Mouse (Mus musculus): Measurements from ENCODE around the gene Rbm47. TPM values are rescaled to one million over a fixed set of nuclear protein-coding genes. Genes with fewer than 3 reads are reported as not detected.

The Rbm47 gene
- polyA plus RNA-seq, 1 experiment from 2014 or later, result 3.6 TPM

DNA sequence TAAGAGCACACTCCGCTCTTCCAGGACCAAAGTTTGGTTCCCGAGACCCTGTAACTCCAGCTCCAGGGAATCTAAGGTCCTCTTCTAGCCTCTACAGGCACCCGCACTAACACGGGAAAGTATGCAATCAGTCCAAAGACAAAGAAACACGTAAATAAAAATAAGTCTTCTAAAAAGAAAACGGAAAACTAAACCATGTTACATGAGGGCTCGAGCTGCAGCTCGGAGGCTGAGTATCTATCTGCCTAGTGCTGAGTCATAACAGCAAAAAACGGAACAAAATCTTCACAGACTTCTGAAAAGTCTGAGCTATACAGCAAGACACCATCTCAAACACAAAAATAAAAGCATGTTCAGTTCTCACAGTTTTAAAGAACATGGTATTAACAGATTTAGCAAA is 86.0 kb downstream of the Rbm47 start:
- WGBS, result 86% methylated on average over 9 of the region's 9 CpGs
- no peak for DNase-seq (ENCODE audit: low spot score)
- H3K36me3 ChIP-seq, result no peaks in the 10 kb centered on the region
- H3K4me3 ChIP-seq, result no peak overlapping the region
- peaks cover 8% of the 10 kb centered on the region for H3K4me1 ChIP-seq
- H3K27me3 ChIP-seq (ENCODE audit: insufficient read depth, poor library complexity, severe bottlenecking), result no peaks in the 10 kb centered on the region
- no peaks in the 10 kb centered on the region for H3K9me3 ChIP-seq
- H3K27ac ChIP-seq, result no peak overlapping the region

- no peak overlapping the region for H3K4me3 ChIP-seq
- WGBS, result 70% methylated on average over 1 of the region's 1 CpGs
- no peak for DNase-seq (ENCODE audit: low spot score)
- no peaks in the 10 kb centered on the region for H3K9me3 ChIP-seq
- H3K27me3 ChIP-seq (ENCODE audit: insufficient read depth, poor library complexity, severe bottlenecking), result no peaks in the 10 kb centered on the region
- no peak overlapping the region for H3K27ac ChIP-seq
- H3K4me1 ChIP-seq, result peaks cover 8% of the 10 kb centered on the region
- no peaks in the 10 kb centered on the region for H3K36me3 ChIP-seq
Measured at GRCm38 (mm10) chr5:66086304-66086703, 86.6 kb downstream of the Rbm47 start.

GRCm38 (mm10) chr5:66085478-66085877 is 87.4 kb downstream of the Rbm47 start:
- Histone ChIP-seq H3K36me3 (no peaks in the 10 kb centered on the region), H3K9me3 (no peaks in the 10 kb centered on the region), H3K27ac (no peak overlapping the region), H3K4me3 (no peak overlapping the region), H3K27me3 (ENCODE audit: insufficient read depth, poor library complexity, severe bottlenecking) (no peaks in the 10 kb centered on the region), H3K4me1 (peaks cover 8% of the 10 kb centered on the region)
- 52% methylated on average over 4 of the region's 4 CpGs for WGBS
- no peak for DNase-seq (ENCODE audit: low spot score)

- Histone ChIP-seq H3K36me3 (no peaks in the 10 kb centered on the region), H3K9me3 (no peaks in the 10 kb centered on the region), H3K27me3 (ENCODE audit: insufficient read depth, poor library complexity, severe bottlenecking) (no peaks in the 10 kb centered on the region), H3K4me1 (peaks cover under 1% of the 10 kb centered on the region), H3K27ac (no peak overlapping the region), H3K4me3 (no peak overlapping the region)
- WGBS, result 90% methylated on average over 3 of the region's 3 CpGs
- no peak for DNase-seq (ENCODE audit: low spot score)
Measured at GRCm38 (mm10) chr5:66084541-66084940, 88.4 kb downstream of the Rbm47 start.

DNA sequence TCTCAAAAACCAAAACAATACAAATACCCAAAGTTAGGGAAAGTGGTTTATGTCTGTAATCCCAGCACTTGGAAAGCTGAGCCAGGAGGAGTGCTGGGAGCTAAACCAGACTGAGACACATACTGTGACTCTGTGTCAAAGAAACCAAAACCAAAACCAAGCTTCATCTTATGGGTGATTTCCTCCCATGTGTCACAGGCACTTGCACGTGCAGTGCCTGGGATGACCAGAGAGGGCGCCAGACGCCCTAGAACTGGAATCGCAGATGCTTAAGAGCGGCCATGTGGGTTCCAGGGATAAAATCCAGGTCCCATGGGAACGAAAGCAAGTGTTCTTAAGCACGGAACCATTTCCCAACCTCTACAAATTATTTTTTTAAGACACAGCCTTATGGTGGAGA is 89.6 kb downstream of the Rbm47 start:
- Histone ChIP-seq H3K9me3 (no peaks in the 10 kb centered on the region), H3K27ac (no peak overlapping the region), H3K4me3 (no peak overlapping the region), H3K36me3 (no peaks in the 10 kb centered on the region), H3K27me3 (ENCODE audit: insufficient read depth, poor library complexity, severe bottlenecking) (no peaks in the 10 kb centered on the region), H3K4me1 (no peaks in the 10 kb centered on the region)
- WGBS, result 47% methylated on average over 7 of the region's 7 CpGs
- no peak for DNase-seq (ENCODE audit: low spot score)

DNA sequence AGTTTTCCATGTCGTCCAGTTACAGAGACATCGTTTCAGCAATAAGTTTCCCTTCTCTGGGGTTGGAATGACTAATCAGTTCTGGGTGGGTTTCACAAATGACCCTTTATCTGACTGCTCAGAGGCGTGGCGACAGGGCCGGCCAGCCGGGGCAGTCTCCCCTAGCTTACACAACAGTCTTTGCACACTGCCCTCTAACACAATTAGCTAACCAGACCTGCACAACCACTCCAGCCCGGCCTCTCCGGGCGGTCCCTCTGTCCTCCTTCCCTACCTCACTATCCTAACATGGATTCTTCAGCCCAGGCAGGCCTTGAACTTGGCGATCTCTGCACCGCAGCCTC is 90.7 kb downstream of the Rbm47 start:
- H3K4me1 ChIP-seq, result peaks cover 4% of the 10 kb centered on the region
- no peak overlapping the region for H3K27ac ChIP-seq
- WGBS, result 58% methylated on average over 11 of the region's 11 CpGs
- H3K4me3 ChIP-seq, result no peak overlapping the region
- H3K36me3 ChIP-seq, result no peaks in the 10 kb centered on the region
- H3K9me3 ChIP-seq, result no peaks in the 10 kb centered on the region
- H3K27me3 ChIP-seq (ENCODE audit: insufficient read depth, poor library complexity, severe bottlenecking), result no peaks in the 10 kb centered on the region
- DNase-seq (ENCODE audit: low spot score), result no peak

DNA sequence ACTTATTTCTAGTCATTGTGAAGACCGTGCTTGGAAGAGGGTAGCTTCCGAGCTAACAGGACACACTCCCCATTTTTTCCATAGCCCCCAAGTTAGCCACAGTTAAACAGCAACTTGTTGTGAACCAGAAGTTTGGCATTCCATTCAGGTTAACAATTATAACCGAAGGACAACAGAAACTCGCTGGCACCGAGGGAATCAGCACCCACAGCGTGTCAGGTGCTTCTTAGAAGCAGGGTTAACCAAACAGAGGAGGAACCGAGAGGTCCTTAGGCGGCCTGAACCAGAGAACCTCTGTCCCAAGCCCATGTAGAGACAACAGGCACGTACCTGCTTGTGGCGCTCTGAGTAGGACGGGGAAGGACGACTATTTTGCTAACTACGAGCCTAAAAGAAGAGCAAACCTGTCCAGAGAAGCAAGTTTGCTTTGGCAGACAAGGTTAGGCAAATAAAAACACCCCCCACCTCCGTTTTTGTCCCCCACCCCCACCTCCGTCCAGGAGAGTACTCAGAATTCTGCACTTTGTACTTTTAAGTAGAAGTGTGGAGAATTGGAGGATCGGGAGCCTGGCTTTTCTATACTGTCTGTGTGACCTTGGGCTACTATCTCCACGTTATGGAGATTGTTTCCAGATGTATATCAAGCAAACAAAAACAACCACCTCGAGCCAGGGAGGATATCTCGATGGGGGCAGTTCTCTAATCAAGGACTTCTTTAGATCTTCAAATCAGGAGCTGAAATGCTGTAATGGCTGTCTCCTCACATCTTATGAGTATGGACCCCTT is 91.3 kb downstream of the Rbm47 start:
- Histone ChIP-seq H3K9me3 (no peaks in the 10 kb centered on the region), H3K36me3 (no peaks in the 10 kb centered on the region), H3K27me3 (ENCODE audit: insufficient read depth, poor library complexity, severe bottlenecking) (no peaks in the 10 kb centered on the region), H3K27ac (no peak overlapping the region; the same call in 1 of the 2 replicates), H3K4me1 (peaks cover 4% of the 10 kb centered on the region), H3K4me3 (no peak overlapping the region)
- WGBS, result 71% methylated on average over 19 of the region's 19 CpGs
- no peak for DNase-seq (ENCODE audit: low spot score)

DNA sequence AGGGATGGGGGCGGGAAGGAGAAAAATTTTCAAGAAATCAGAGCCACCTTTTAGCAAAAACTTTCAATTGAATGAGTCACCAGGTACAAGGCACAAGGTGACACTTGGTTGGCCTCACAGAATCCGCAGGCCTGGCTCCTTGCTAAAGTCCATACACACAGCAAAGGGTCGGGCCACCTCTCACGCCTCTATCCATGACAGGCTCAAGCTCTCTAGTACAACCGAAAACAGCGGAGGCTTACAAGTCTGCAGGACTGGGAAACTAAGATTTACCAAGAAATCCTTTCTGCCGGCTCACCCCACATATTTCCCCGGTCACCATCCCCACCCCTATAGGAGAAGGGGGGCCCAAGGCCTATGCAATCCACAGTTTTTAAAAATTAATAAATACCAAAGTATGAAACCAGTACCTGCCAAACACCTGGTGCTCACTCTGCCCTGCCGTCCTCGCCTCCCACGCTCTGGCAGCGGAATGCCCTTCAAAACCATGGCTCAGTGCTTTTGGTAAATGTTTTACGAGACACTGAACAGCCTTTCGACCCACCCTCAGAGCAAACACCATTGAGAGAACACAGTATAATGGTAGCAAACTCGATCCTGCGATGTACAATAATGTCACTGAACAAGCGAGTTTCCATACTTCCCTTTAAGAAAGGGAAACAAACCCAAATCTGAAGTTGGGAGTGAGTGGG is 92.2 kb downstream of the Rbm47 start:
- 88% methylated on average over 17 of the region's 17 CpGs for WGBS
- no peaks in the 10 kb centered on the region for H3K27me3 ChIP-seq (ENCODE audit: insufficient read depth, poor library complexity, severe bottlenecking)
- H3K36me3 ChIP-seq, result no peaks in the 10 kb centered on the region
- no peak overlapping the region for H3K27ac ChIP-seq
- DNase-seq (ENCODE audit: low spot score), result no peak
- peaks cover 4% of the 10 kb centered on the region for H3K4me1 ChIP-seq
- H3K4me3 ChIP-seq, result no peak overlapping the region
- no peaks in the 10 kb centered on the region for H3K9me3 ChIP-seq

- H3K27ac ChIP-seq, result no peak overlapping the region
- no peak for DNase-seq (ENCODE audit: low spot score)
- H3K9me3 ChIP-seq, result no peaks in the 10 kb centered on the region
- 85% methylated on average over 9 of the region's 9 CpGs for WGBS
- H3K27me3 ChIP-seq (ENCODE audit: insufficient read depth, poor library complexity, severe bottlenecking), result no peaks in the 10 kb centered on the region
- peaks cover 4% of the 10 kb centered on the region for H3K4me1 ChIP-seq
- H3K4me3 ChIP-seq, result no peak overlapping the region
- no peaks in the 10 kb centered on the region for H3K36me3 ChIP-seq
Measured at GRCm38 (mm10) chr5:66079358-66080179, 93.3 kb downstream of the Rbm47 start.

- DNase-seq (ENCODE audit: low spot score), result no peak
- Histone ChIP-seq H3K27ac (no peak overlapping the region), H3K27me3 (ENCODE audit: insufficient read depth, poor library complexity, severe bottlenecking) (no peaks in the 10 kb centered on the region), H3K36me3 (no peaks in the 10 kb centered on the region), H3K4me1 (peaks cover 4% of the 10 kb centered on the region), H3K4me3 (no peak overlapping the region), H3K9me3 (no peaks in the 10 kb centered on the region)
- WGBS, result 91% methylated on average over 7 of the region's 7 CpGs
Measured at GRCm38 (mm10) chr5:66078491-66079012, 94.4 kb downstream of the Rbm47 start.

DNA sequence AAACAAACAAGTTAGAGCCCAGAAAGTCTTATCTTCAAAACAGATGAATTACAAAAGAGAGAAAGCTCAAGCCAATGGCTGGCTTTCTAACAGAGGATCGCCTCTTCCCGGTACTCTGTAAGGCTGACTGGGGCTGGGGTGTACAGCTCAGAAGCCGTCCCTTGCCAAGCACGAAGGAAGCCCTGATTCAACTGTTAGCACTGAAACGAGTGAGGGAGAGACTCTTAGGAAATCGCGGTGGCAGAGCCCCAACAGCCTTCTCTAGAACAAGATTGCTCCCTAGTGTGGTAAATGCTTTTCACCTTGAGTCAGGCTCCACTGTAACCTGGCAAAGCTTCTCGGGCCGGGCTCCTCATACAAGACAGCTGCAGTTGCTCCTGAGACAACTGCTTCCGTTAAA is 95.5 kb downstream of the Rbm47 start:
- WGBS, result 33% methylated on average over 10 of the region's 10 CpGs
- no peak for DNase-seq (ENCODE audit: low spot score)

DNA sequence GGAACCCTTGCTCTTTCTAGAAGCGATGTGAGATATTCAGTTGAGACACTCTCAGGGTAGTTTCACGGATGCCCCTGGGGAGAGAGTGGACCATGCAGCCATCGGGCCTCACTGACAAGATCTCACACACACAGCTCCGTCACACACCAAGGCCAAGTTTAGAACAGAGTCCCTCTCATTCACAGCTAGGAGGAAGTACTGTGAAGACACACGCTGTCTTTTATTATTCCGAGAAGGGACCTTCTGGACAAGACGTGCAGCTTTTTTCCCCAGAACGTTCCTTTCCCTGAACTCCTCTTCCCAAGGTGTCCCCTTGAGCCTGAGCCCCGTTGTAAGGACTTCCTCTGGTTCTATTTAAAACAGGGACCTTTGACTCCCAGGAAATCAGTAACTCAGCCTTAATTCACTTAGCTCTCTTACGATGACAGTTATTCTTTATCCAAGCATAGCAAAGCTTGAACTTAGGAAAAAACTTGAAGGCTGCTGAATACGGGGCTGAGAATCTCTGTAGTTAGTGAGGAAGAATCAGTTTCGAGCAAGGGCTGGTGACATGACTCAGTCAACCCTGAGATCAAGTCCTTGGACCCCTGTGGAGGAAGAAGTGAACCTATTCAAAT is 96.1 kb downstream of the Rbm47 start:
- Histone ChIP-seq H3K27me3 (ENCODE audit: insufficient read depth, poor library complexity, severe bottlenecking) (no peaks in the 10 kb centered on the region), H3K4me3 (no peak overlapping the region), H3K27ac (no peak overlapping the region), H3K9me3 (no peaks in the 10 kb centered on the region), H3K36me3 (no peaks in the 10 kb centered on the region), H3K4me1 (peaks cover 4% of the 10 kb centered on the region)
- DNase-seq (ENCODE audit: low spot score), result no peak
- 74% methylated on average over 12 of the region's 12 CpGs for WGBS

More for the DNA sequence above, 95.5 kb downstream of the Rbm47 start:
- no peaks in the 10 kb centered on the region for H3K27me3 ChIP-seq (ENCODE audit: insufficient read depth, poor library complexity, severe bottlenecking)
- no peaks in the 10 kb centered on the region for H3K36me3 ChIP-seq
- H3K9me3 ChIP-seq, result no peaks in the 10 kb centered on the region
- H3K4me1 ChIP-seq, result peaks cover 4% of the 10 kb centered on the region
- H3K27ac ChIP-seq, result no peak overlapping the region
- H3K4me3 ChIP-seq, result 0 out of 2 replicates have a peak overlapping the region, but pooled peaks have one; percentile 12
